Mouse (Mus musculus) A20 (cell line): ENCODE data around the gene Scgb1b19.
"Not testable (repeated sequence)": the region's sequence is repeated elsewhere in the genome, so short reads cannot be mapped to it uniquely, and the experiment has no call there.

Experiments
- DNase-seq: peaks from one replicate; pipeline ENCODE4 v3.0.0-alpha.2; 2011; ENCODE audit warnings: low read depth, low spot score

Scgb1b19 gene

GRCm38 (mm10) chr7:33286991-33287390 is at the start of gene Scgb1b19:
Gene Scgb1b19, plus strand, starts transcription at chr7:33287291.
- DNase-seq: not testable (repeated sequence)

DNA sequence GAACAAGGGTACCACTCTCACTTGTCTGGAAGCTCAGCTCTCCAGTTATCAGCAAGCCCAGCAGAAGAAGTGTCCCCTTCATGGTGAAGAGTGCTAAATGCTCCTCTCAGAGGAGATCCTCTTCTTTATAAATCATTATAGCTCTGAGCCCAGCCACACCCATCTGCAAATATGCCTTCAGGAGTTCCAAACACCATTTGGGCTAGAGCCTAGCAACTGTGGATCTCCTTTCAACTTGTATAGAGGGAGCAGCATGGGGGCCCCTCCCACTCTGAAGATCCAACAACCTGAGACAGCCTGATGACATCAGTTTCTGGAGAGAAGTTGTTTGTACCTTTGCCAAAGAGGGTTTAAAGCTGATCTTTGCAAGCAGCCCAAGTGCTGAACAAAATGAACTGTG is 6.9 kb upstream of the Scgb1b19 start, which contains the start of gene Scgb2b19:
TSS of gene Scgb2b19 (minus strand) at position 101 of the 400 bp plus-strand sequence.
- DNase-seq: not testable (repeated sequence)
